Mouse (Mus musculus) cerebellum, adult 2 months (tissue): ENCODE results near the gene Cep250.

ENCODE experiments used
- CTCF ChIP-seq: fragments of 200-500 bp; IDR thresholded peaks from 2 replicates; pipeline ENCODE4 v1.5.1; 2011; ENCODE audit warnings: low read depth, mild to moderate bottlenecking, control low read depth, low read length, moderate library complexity, borderline replicate concordance; ENCODE audit not compliant: insufficient read depth
- POLR2A ChIP-seq: fragments of 200-500 bp; IDR thresholded peaks from 2 replicates; pipeline ENCODE4 v1.6.1; 2011; ENCODE audit warnings: low read length, control low read depth, borderline replicate concordance; ENCODE audit not compliant: insufficient read depth

DNA sequence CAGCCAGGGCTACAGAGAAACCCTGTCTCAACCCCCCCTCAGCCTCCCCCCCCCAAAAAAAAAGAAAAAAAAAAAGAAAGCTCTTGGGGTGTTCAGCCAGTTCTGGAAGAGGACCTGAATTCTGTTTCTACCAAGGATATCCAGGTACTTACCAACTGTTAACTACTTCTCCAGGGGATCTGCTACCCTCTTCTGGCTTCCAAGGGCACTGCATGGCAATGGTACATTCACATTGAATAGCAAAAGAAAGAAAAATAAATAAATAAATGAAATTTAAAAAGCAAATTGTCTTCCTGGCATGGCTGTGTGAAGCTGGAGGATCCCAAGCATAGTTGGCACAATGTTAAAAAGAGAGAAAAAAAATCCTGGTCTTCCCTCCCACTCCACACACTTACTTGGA is 4.3 kb upstream of the Cep250 start:
- TF ChIP-seq CTCF (peak; percentile 46; the same call in 1 of the 2 replicates), POLR2A (no peak)
